Mouse (Mus musculus) embryonic facial prominence, embryonic 12.5 days (tissue): ENCODE results near the gene Zfp184. TPM values are rescaled to one million over a fixed set of nuclear protein-coding genes. Genes with fewer than 3 reads are reported as not detected.

Experiments
- ATAC-seq: fragments of 200-750 bp; cut with Nextera tagmentation; 2 replicates; pipeline ENCODE4 v1.8.0; 2017; ENCODE audit not compliant: insufficient number of reproducible peaks, insufficient read depth, low FRiP score, low TSS enrichment
- H3K27ac ChIP-seq: fragments of 300-500 bp; sonication (generic); 2 replicates; pipeline ENCODE4 v1.5.1; 2016; ENCODE audit warnings: mild to moderate bottlenecking
- H3K27me3 ChIP-seq: fragments of 300-500 bp; sonication (generic); 2 replicates; pipeline ENCODE4 v1.6.1; 2016; ENCODE audit warnings: mild to moderate bottlenecking, moderate library complexity
- H3K36me3 ChIP-seq: fragments of 300-500 bp; sonication (generic); 2 replicates; pipeline ENCODE4 v1.6.1; 2016; ENCODE audit warnings: mild to moderate bottlenecking
- H3K4me1 ChIP-seq: fragments of 300-500 bp; sonication (generic); 2 replicates; pipeline ENCODE4 v1.6.1; 2016
- H3K4me2 ChIP-seq: fragments of 300-500 bp; sonication (generic); replicated peaks from 2 replicates; pipeline ENCODE4 v1.6.1; 2016; ENCODE audit warnings: mild to moderate bottlenecking, moderate library complexity
- H3K4me3 ChIP-seq: fragments of 300-500 bp; sonication (generic); 2 replicates; pipeline ENCODE4 v1.5.1; 2016; ENCODE audit warnings: mild to moderate bottlenecking
- H3K9ac ChIP-seq: fragments of 300-500 bp; sonication (generic); 2 replicates; pipeline ENCODE4 v1.6.1; 2016; ENCODE audit warnings: mild to moderate bottlenecking, moderate library complexity
- H3K9me3 ChIP-seq: fragments of 300-500 bp; sonication (generic); 2 replicates; pipeline ENCODE4 v1.6.1; 2016; ENCODE audit warnings: mild to moderate bottlenecking, moderate library complexity
- WGBS: fragments of 180-500 bp; shearing (Covaris S2); methylation state at CpG from one replicate; pipeline ENCODE4 v1.1.7; 2016; 5-methylcytosine and 5-hydroxymethylcytosine counted together
- polyA plus RNA-seq: library from polyadenylated mRNA; unstranded; fragments of >200 nt; fragmentation: Nextera tagmentation; extraction: Ambion mirVana; gene quantifications from 2 replicates; pipeline ENCODE4 v1.2.1, GENCODE M21; 2016

Gene Zfp184
- polyA plus RNA-seq, 1 experiment from 2014 or later = 21.7 TPM

GRCm38 (mm10) chr13:21969269-21969668 lies 24.4 kb downstream of the Zfp184 start:
- Histone ChIP-seq H3K27me3 (no peaks in the 10 kb centered on the region), H3K4me3 (no peak overlapping the region), H3K4me2 (no peak overlapping the region), H3K4me1 (no peaks in the 10 kb centered on the region), H3K9ac (no peak overlapping the region), H3K36me3 (no peaks in the 10 kb centered on the region), H3K27ac (no peak overlapping the region), H3K9me3 (no peaks in the 10 kb centered on the region)
- WGBS = 60% methylated on average over 1 of the region's 1 CpGs
- ATAC-seq = no peak

- Histone ChIP-seq H3K9ac (no peak overlapping the region), H3K36me3 (no peaks in the 10 kb centered on the region), H3K9me3 (no peaks in the 10 kb centered on the region), H3K4me2 (no peak overlapping the region), H3K4me3 (no peak overlapping the region), H3K4me1 (no peaks in the 10 kb centered on the region), H3K27ac (no peak overlapping the region), H3K27me3 (no peaks in the 10 kb centered on the region)
- 40% methylated on average over 2 of the region's 2 CpGs for WGBS
- ATAC-seq = no peak
Observed at GRCm38 (mm10) chr13:21969816-21970215, 24.9 kb downstream of the Zfp184 start.

- Histone ChIP-seq H3K27me3 (no peaks in the 10 kb centered on the region), H3K36me3 (no peaks in the 10 kb centered on the region), H3K4me1 (no peaks in the 10 kb centered on the region), H3K27ac (no peak overlapping the region), H3K9ac (no peak overlapping the region), H3K4me2 (no peak overlapping the region), H3K4me3 (no peak overlapping the region), H3K9me3 (no peaks in the 10 kb centered on the region)
- ATAC-seq = no peak
- 27% methylated on average over 3 of the region's 3 CpGs for WGBS
Observed at GRCm38 (mm10) chr13:21971641-21972040, 26.7 kb downstream of the Zfp184 start.

- ATAC-seq = peak; percentile 45; the same call in 1 of the 2 replicates
- no peaks in the 10 kb centered on the region for H3K36me3 ChIP-seq
- under 1% methylated on average over 23 of the region's 23 CpGs for WGBS
- H3K9me3 ChIP-seq = no peaks in the 10 kb centered on the region
- peak overlapping the region; percentile 90 for H3K27ac ChIP-seq
- peak overlapping the region; percentile 57 for H3K4me3 ChIP-seq
- peak overlapping the region; percentile 35 for H3K4me2 ChIP-seq
- H3K4me1 ChIP-seq = no peaks in the 10 kb centered on the region
- no peaks in the 10 kb centered on the region; the same call in 1 of the 2 replicates for H3K27me3 ChIP-seq
- peak overlapping the region; percentile 66 for H3K9ac ChIP-seq
Observed at GRCm38 (mm10) chr13:21974221-21974725, 29.4 kb downstream of the Zfp184 start.

- peak; percentile 86 for ATAC-seq
- H3K36me3 ChIP-seq = no peaks in the 10 kb centered on the region
- H3K9me3 ChIP-seq = no peaks in the 10 kb centered on the region
- 4% methylated on average over 20 of the region's 20 CpGs for WGBS
- peak overlapping the region; percentile 90 for H3K27ac ChIP-seq
- peak overlapping the region; percentile 66 for H3K9ac ChIP-seq
- no peaks in the 10 kb centered on the region for H3K4me1 ChIP-seq
- H3K4me2 ChIP-seq = peak overlapping the region; percentile 35
- H3K27me3 ChIP-seq = peaks cover under 1% of the 10 kb centered on the region; the same call in 1 of the 2 replicates
- H3K4me3 ChIP-seq = peak overlapping the region; percentile 57
Observed at GRCm38 (mm10) chr13:21974726-21975473, 30.0 kb downstream of the Zfp184 start.

- peaks cover 47% of the 10 kb centered on the region for H3K27me3 ChIP-seq
- WGBS = under 1% methylated on average over 56 of the region's 58 CpGs
- no peaks in the 10 kb centered on the region for H3K9me3 ChIP-seq
- H3K36me3 ChIP-seq = no peaks in the 10 kb centered on the region
- H3K4me2 ChIP-seq = peak within 1 kb of the TSS; percentile 85
- H3K4me1 ChIP-seq = peaks cover 5% of the 10 kb centered on the region; the same call in 1 of the 2 replicates
- peak within 1 kb of the TSS; percentile 65 for H3K9ac ChIP-seq
- H3K27ac ChIP-seq = no peak within 1 kb of the TSS
- no peak for ATAC-seq
- H3K4me3 ChIP-seq = peak within 1 kb of the TSS; percentile 51
Observed at GRCm38 (mm10) chr13:21980981-21981802, 36.3 kb downstream of the Zfp184 start, which contains the start of gene Pom121l2. Gene Pom121l2 (plus strand): TSS chr13:21981194.

- Histone ChIP-seq H3K4me2 (peak overlapping the region; percentile 85), H3K9ac (peak overlapping the region; percentile 65), H3K27me3 (peaks cover 47% of the 10 kb centered on the region), H3K4me3 (peak overlapping the region; percentile 51), H3K27ac (no peak overlapping the region), H3K9me3 (no peaks in the 10 kb centered on the region), H3K4me1 (peaks cover 5% of the 10 kb centered on the region; the same call in 1 of the 2 replicates), H3K36me3 (no peaks in the 10 kb centered on the region)
- ATAC-seq = no peak
- WGBS = 5% methylated on average over 17 of the region's 17 CpGs
Observed at GRCm38 (mm10) chr13:21981803-21982193, 36.9 kb downstream of the Zfp184 start.

- no peak overlapping the region for H3K9ac ChIP-seq
- no peak overlapping the region for H3K27ac ChIP-seq
- H3K27me3 ChIP-seq = peaks cover 47% of the 10 kb centered on the region
- WGBS = 89% methylated on average over 2 of the region's 2 CpGs
- H3K36me3 ChIP-seq = no peaks in the 10 kb centered on the region
- no peaks in the 10 kb centered on the region for H3K9me3 ChIP-seq
- H3K4me3 ChIP-seq = no peak overlapping the region
- H3K4me2 ChIP-seq = no peak overlapping the region
- peaks cover 5% of the 10 kb centered on the region; the same call in 1 of the 2 replicates for H3K4me1 ChIP-seq
- ATAC-seq = no peak
Observed at GRCm38 (mm10) chr13:21984486-21984885, 39.6 kb downstream of the Zfp184 start.

- Histone ChIP-seq H3K4me2 (no peak overlapping the region), H3K9ac (no peak overlapping the region), H3K27me3 (peaks cover 27% of the 10 kb centered on the region), H3K4me1 (peaks cover 3% of the 10 kb centered on the region; the same call in 1 of the 2 replicates), H3K9me3 (no peaks in the 10 kb centered on the region), H3K4me3 (no peak overlapping the region), H3K27ac (no peak overlapping the region), H3K36me3 (no peaks in the 10 kb centered on the region)
- 79% methylated on average over 5 of the region's 5 CpGs for WGBS
- no peak for ATAC-seq
Observed at GRCm38 (mm10) chr13:21992550-21992949, 47.7 kb downstream of the Zfp184 start.

GRCm38 (mm10) chr13:21993957-21994738 lies 49.3 kb downstream of the Zfp184 start:
- no peak overlapping the region for H3K27ac ChIP-seq
- H3K4me3 ChIP-seq = no peak overlapping the region
- peaks cover 43% of the 10 kb centered on the region for H3K27me3 ChIP-seq
- H3K36me3 ChIP-seq = no peaks in the 10 kb centered on the region
- ATAC-seq = no peak
- H3K9me3 ChIP-seq = no peaks in the 10 kb centered on the region
- H3K9ac ChIP-seq = no peak overlapping the region
- WGBS = under 1% methylated on average over 22 of the region's 22 CpGs
- H3K4me2 ChIP-seq = no peak overlapping the region
- peaks cover 3% of the 10 kb centered on the region; the same call in 1 of the 2 replicates for H3K4me1 ChIP-seq

GRCm38 (mm10) chr13:21994896-21995295 lies 50.0 kb downstream of the Zfp184 start:
- Histone ChIP-seq H3K27ac (no peak overlapping the region), H3K9me3 (no peaks in the 10 kb centered on the region), H3K4me3 (peak overlapping the region; percentile 30), H3K9ac (no peak overlapping the region), H3K4me1 (peaks cover 3% of the 10 kb centered on the region; the same call in 1 of the 2 replicates), H3K4me2 (peak overlapping the region; percentile 50), H3K36me3 (no peaks in the 10 kb centered on the region), H3K27me3 (peaks cover 50% of the 10 kb centered on the region)
- ATAC-seq = no peak
- 3% methylated on average over 8 of the region's 8 CpGs for WGBS
